Mouse (Mus musculus): ENCODE data around the gene Slc22a23. TPM values are rescaled to one million over a fixed set of nuclear protein-coding genes. Genes with fewer than 3 reads are reported as not detected.

Gene Slc22a23
- polyA plus RNA-seq, 2 experiments: 6.4 to 16.6 TPM

DNA sequence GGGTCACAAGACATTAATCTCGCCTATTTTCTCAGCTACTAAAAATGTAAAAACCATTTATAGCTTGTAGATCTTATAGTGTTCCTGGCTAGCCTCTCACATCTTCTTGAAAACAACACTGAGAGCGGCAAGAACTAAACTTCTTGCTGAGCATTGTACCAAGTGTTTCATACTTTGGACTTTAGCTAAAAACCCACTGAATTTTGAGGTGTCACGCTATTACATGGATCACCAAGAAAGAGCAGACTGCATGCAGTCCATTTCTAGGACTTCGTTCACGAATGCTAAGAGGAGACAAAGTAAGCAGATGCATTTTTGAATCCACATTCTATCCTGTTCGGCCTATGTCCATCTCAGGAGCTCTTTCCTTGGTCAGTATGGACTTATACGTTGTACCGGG, 78.9 kb downstream of the Slc22a23 start:
- ATAC-seq (ENCODE audit: low FRiP score, low read depth): no peak
- TF ChIP-seq POLR2A (IDR thresholded peaks at IDR 0.05; ENCODE audit: borderline replicate concordance, extremely low read depth, insufficient read depth, insufficient read length): no peak
- no peak for DNase-seq (ENCODE audit: low spot score)
- no peak overlapping the region for H3K4me3 ChIP-seq (replicated peaks; ENCODE audit: low read length)
- H3K9me3 ChIP-seq (ENCODE audit: control insufficient read depth, low read length): no peaks in the 10 kb centered on the region
- H3K27ac ChIP-seq (replicated peaks; ENCODE audit: low read depth, low read length): no peak overlapping the region
- no peak overlapping the region for H3K9ac ChIP-seq (ENCODE audit: low read depth, low read length, severe bottlenecking)
- 84% methylated on average over 8 of the region's 8 CpGs for WGBS
- H3K4me2 ChIP-seq (replicated peaks; ENCODE audit: low read depth, low read length, severe bottlenecking): no peak overlapping the region
- no peaks in the 10 kb centered on the region for H3K36me3 ChIP-seq (ENCODE audit: control insufficient read depth, insufficient read depth, low read length)
- no peaks in the 10 kb centered on the region for H3K4me1 ChIP-seq (ENCODE audit: control insufficient read depth, insufficient read depth, low read length)
- H3K27me3 ChIP-seq (ENCODE audit: control insufficient read depth, insufficient read depth, low read length): no peaks in the 10 kb centered on the region

GRCm38 (mm10) chr13:34265576-34265975, 79.4 kb downstream of the Slc22a23 start:
- DNase-seq (ENCODE audit: low spot score) (no peak), ATAC-seq (ENCODE audit: low FRiP score, low read depth) (no peak)
- Histone ChIP-seq H3K4me2 (replicated peaks; ENCODE audit: low read depth, low read length, severe bottlenecking) (no peak overlapping the region), H3K4me1 (ENCODE audit: control insufficient read depth, insufficient read depth, low read length) (no peaks in the 10 kb centered on the region), H3K27me3 (ENCODE audit: control insufficient read depth, insufficient read depth, low read length) (no peaks in the 10 kb centered on the region), H3K36me3 (ENCODE audit: control insufficient read depth, insufficient read depth, low read length) (no peaks in the 10 kb centered on the region), H3K4me3 (replicated peaks; ENCODE audit: low read length) (no peak overlapping the region), H3K27ac (replicated peaks; ENCODE audit: low read depth, low read length) (no peak overlapping the region), H3K9me3 (ENCODE audit: control insufficient read depth, low read length) (no peaks in the 10 kb centered on the region), H3K9ac (ENCODE audit: low read depth, low read length, severe bottlenecking) (no peak overlapping the region)
- 65% methylated on average over 5 of the region's 5 CpGs for WGBS
- TF ChIP-seq POLR2A (IDR thresholded peaks at IDR 0.05; ENCODE audit: borderline replicate concordance, extremely low read depth, insufficient read depth, insufficient read length): no peak

- Histone ChIP-seq H3K27ac (replicated peaks; ENCODE audit: low read depth, low read length) (no peak overlapping the region), H3K4me2 (replicated peaks; ENCODE audit: low read depth, low read length, severe bottlenecking) (no peak overlapping the region), H3K27me3 (ENCODE audit: control insufficient read depth, insufficient read depth, low read length) (no peaks in the 10 kb centered on the region), H3K9ac (ENCODE audit: low read depth, low read length, severe bottlenecking) (no peak overlapping the region), H3K36me3 (ENCODE audit: control insufficient read depth, insufficient read depth, low read length) (no peaks in the 10 kb centered on the region), H3K4me1 (ENCODE audit: control insufficient read depth, insufficient read depth, low read length) (no peaks in the 10 kb centered on the region), H3K4me3 (replicated peaks; ENCODE audit: low read length) (no peak overlapping the region), H3K9me3 (ENCODE audit: control insufficient read depth, low read length) (no peaks in the 10 kb centered on the region)
- 87% methylated on average over 3 of the region's 3 CpGs for WGBS
- ATAC-seq (ENCODE audit: low FRiP score, low read depth) (no peak), DNase-seq (ENCODE audit: low spot score) (no peak)
- TF ChIP-seq POLR2A (IDR thresholded peaks at IDR 0.05; ENCODE audit: borderline replicate concordance, extremely low read depth, insufficient read depth, insufficient read length): no peak
These were observed 79.9 kb downstream of the Slc22a23 start for GRCm38 (mm10) chr13:34265022-34265565.

DNA sequence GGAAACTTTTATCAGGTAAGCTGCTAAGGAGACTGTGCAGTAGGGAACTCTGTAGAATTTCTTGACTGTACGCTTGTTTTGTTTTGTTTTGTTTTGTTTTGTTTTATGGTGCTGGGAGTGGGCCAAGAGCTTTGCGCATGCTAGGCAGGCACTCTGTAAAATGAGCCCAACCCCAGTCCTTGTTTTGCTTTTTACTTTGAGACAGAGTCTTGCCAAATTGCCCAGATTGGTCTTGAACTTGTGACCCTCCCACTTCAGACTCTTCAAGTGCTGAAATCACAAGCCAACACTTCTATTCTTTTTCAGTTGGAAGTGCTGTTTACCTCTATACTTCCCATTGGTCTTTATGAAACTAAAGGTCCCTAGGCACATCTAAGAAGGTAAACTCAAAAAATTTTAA, 80.5 kb downstream of the Slc22a23 start:
- H3K27me3 ChIP-seq (ENCODE audit: control insufficient read depth, insufficient read depth, low read length): no peaks in the 10 kb centered on the region
- H3K27ac ChIP-seq (replicated peaks; ENCODE audit: low read depth, low read length): no peak overlapping the region
- WGBS: 85% methylated on average over 2 of the region's 2 CpGs
- ATAC-seq (ENCODE audit: low FRiP score, low read depth) (no peak), DNase-seq (ENCODE audit: low spot score) (no peak)
- no peak overlapping the region for H3K9ac ChIP-seq (ENCODE audit: low read depth, low read length, severe bottlenecking)
- no peak overlapping the region for H3K4me2 ChIP-seq (replicated peaks; ENCODE audit: low read depth, low read length, severe bottlenecking)
- no peak overlapping the region for H3K4me3 ChIP-seq (replicated peaks; ENCODE audit: low read length)
- no peaks in the 10 kb centered on the region for H3K36me3 ChIP-seq (ENCODE audit: control insufficient read depth, insufficient read depth, low read length)
- no peaks in the 10 kb centered on the region for H3K4me1 ChIP-seq (ENCODE audit: control insufficient read depth, insufficient read depth, low read length)
- TF ChIP-seq POLR2A (IDR thresholded peaks at IDR 0.05; ENCODE audit: borderline replicate concordance, extremely low read depth, insufficient read depth, insufficient read length): no peak
- H3K9me3 ChIP-seq (ENCODE audit: control insufficient read depth, low read length): no peaks in the 10 kb centered on the region

DNA sequence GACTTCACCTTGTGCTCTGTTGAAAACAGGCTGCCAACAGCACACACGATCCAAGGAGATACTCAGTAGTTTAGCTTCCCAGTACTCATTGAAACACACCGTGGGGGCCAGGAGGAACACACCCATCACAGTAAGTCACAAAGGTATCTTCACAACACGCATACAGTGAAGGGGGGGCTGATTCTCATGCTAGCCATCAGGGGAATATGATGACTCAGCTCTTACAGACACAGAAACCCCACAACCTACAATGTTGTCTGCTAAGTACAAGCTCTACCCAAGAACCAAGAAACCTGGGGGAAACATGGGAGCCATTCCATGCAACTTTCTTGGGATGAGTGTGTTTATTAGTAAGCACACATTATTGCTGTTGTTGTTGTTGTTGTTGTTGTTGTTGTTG, 86.2 kb downstream of the Slc22a23 start:
- no peaks in the 10 kb centered on the region for H3K9me3 ChIP-seq (ENCODE audit: control insufficient read depth, low read length)
- TF ChIP-seq POLR2A (IDR thresholded peaks at IDR 0.05; ENCODE audit: borderline replicate concordance, extremely low read depth, insufficient read depth, insufficient read length): no peak
- ATAC-seq (ENCODE audit: low FRiP score, low read depth): no peak
- no peak for DNase-seq (ENCODE audit: low spot score)
- no peak overlapping the region for H3K27ac ChIP-seq (replicated peaks; ENCODE audit: low read depth, low read length)
- H3K4me1 ChIP-seq (ENCODE audit: control insufficient read depth, insufficient read depth, low read length): no peaks in the 10 kb centered on the region
- H3K9ac ChIP-seq (ENCODE audit: low read depth, low read length, severe bottlenecking): no peak overlapping the region
- 90% methylated on average over 3 of the region's 3 CpGs for WGBS
- H3K4me3 ChIP-seq (replicated peaks; ENCODE audit: low read length): no peak overlapping the region
- no peak overlapping the region for H3K4me2 ChIP-seq (replicated peaks; ENCODE audit: low read depth, low read length, severe bottlenecking)
- no peaks in the 10 kb centered on the region for H3K27me3 ChIP-seq (ENCODE audit: control insufficient read depth, insufficient read depth, low read length)
- H3K36me3 ChIP-seq (ENCODE audit: control insufficient read depth, insufficient read depth, low read length): no peaks in the 10 kb centered on the region

DNA sequence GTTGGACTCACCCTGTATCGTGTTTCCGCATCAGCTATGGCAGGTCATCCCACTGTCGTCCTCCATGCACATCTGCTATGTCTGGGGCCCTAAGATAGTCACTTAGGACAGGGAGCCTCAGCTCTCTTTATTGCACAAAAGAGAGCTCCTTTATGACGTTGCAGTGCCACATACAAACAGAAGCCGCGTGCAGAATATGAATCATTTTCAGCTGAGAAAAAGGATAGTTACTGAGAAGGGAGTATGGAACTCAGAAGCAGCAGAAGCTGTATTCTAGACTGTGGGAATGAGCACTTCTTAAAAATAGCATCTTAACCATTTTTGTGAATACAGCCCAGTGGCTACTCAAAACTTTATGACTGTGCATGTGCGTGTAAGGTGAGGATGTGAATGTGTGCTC, 87.8 kb downstream of the Slc22a23 start:
- H3K4me3 ChIP-seq (replicated peaks; ENCODE audit: low read length): no peak overlapping the region
- no peak overlapping the region for H3K4me2 ChIP-seq (replicated peaks; ENCODE audit: low read depth, low read length, severe bottlenecking)
- no peaks in the 10 kb centered on the region for H3K4me1 ChIP-seq (ENCODE audit: control insufficient read depth, insufficient read depth, low read length)
- DNase-seq (ENCODE audit: low spot score) (no peak), ATAC-seq (ENCODE audit: low FRiP score, low read depth) (no peak)
- no peaks in the 10 kb centered on the region for H3K27me3 ChIP-seq (ENCODE audit: control insufficient read depth, insufficient read depth, low read length)
- H3K9ac ChIP-seq (ENCODE audit: low read depth, low read length, severe bottlenecking): no peak overlapping the region
- H3K9me3 ChIP-seq (ENCODE audit: control insufficient read depth, low read length): no peaks in the 10 kb centered on the region
- H3K36me3 ChIP-seq (ENCODE audit: control insufficient read depth, insufficient read depth, low read length): no peaks in the 10 kb centered on the region
- no peak overlapping the region for H3K27ac ChIP-seq (replicated peaks; ENCODE audit: low read depth, low read length)
- no peak for TF ChIP-seq POLR2A (IDR thresholded peaks at IDR 0.05; ENCODE audit: borderline replicate concordance, extremely low read depth, insufficient read depth, insufficient read length)
- 77% methylated on average over 7 of the region's 7 CpGs for WGBS
